Mouse (Mus musculus) megakaryocyte, embryonic 14.5 days (primary cell): ENCODE measurements at regions not wholly inside any gene's neighbourhood (a gene's known extent, or its start where the extent isn't known, plus 50 kb on each side); places are given as distances from the start of the nearest gene placed in this dataset.

Source experiments
- H3K27me3 ChIP-seq: replicated peaks from 2 replicates; pipeline ENCODE3; 2012; ENCODE audit warnings: inconsistent platforms
- H3K36me3 ChIP-seq: replicated peaks from 2 replicates; pipeline ENCODE3; 2012; ENCODE audit warnings: low read length, inconsistent platforms, mixed read lengths
- H3K4me1 ChIP-seq: 2 replicates; pipeline ENCODE4 v1.6.1; 2012; ENCODE audit warnings: inconsistent platforms
- H3K4me3 ChIP-seq: replicated peaks from 2 replicates; pipeline ENCODE3; 2012; ENCODE audit warnings: moderate library complexity, mild to moderate bottlenecking, inconsistent platforms
- H3K9me3 ChIP-seq: 2 replicates; pipeline ENCODE4 v1.6.1; 2012; ENCODE audit warnings: inconsistent platforms
- FLI1 ChIP-seq: IDR thresholded peaks from 2 replicates; pipeline ENCODE4 v1.6.1; 2012; ENCODE audit warnings: low read length, inconsistent platforms, mixed read lengths
- GATA1 ChIP-seq: IDR thresholded peaks from 3 replicates; pipeline ENCODE4 v1.6.1; 2012; ENCODE audit warnings: mixed read lengths, low read length, inconsistent platforms, borderline replicate concordance

GRCm38 (mm10) chr3:39130532-39130931 is 243.8 kb downstream of the Fat4 start:
- Histone ChIP-seq H3K36me3 (no peaks in the 10 kb centered on the region), H3K27me3 (no peaks in the 10 kb centered on the region), H3K4me3 (no peak overlapping the region), H3K9me3 (peaks cover 12% of the 10 kb centered on the region), H3K4me1 (no peaks in the 10 kb centered on the region)
- no peak for TF ChIP-seq GATA1
- TF ChIP-seq FLI1: no peak

DNA sequence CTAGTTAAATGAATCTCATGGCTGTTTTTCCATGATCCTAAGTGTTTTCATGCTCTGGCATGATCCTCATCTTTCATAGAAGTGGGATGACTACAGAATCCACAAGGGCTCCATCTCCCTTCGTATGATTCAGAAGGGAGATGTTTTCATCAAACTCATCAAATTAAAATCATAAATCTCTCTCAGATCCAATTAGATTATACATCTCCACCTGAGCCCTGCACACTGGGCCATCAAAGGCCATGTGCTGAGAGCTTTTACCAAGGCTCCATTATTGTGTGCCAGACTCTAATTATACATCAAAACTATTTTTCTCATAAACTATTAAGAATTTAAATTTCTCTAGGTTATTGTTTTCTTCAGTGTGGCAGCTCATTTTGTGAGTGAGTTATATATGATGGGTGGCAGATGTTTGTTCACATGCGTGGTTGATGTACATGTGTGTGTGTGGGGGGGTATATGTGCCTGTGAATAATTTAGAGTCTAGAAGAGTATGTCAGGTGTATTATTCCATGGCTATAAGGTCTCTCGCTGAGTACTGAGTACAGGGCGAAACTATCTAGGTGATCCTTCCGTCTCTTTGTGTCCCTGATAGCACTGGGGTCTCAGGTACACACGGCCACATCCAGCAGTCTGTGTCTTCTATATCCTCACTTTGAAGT is 278.4 kb downstream of the Fat4 start:
- no peak for TF ChIP-seq GATA1
- TF ChIP-seq FLI1: no peak
- Histone ChIP-seq H3K4me3 (no peak overlapping the region), H3K27me3 (no peaks in the 10 kb centered on the region)

DNA sequence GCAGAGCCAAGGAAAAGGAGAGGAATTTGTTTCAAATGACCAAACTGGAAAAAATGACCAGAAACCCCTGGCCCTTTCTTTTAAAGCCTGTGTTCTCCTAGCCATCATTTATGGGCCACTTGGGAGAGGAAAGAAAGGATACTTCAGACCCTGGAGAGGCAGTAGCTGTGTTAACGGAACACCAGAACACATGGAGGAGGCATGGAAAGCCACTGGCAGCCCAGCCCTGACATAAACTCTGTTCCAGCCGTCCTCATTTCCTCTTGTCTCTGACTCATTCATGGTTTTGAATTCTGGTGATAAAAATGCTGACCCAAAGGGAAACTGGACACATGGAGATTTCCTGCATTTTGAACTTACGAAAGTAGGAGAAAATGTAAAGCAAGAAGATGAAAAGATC is 295.9 kb downstream of the Fat4 start:
- Histone ChIP-seq H3K4me3 (no peak overlapping the region), H3K4me1 (no peaks in the 10 kb centered on the region), H3K36me3 (no peaks in the 10 kb centered on the region), H3K27me3 (no peaks in the 10 kb centered on the region), H3K9me3 (peaks cover 21% of the 10 kb centered on the region)
- TF ChIP-seq FLI1 (no peak), GATA1 (no peak)

More for the DNA sequence above, 278.4 kb downstream of the Fat4 start:
- peaks cover 3% of the 10 kb centered on the region; the same call in 1 of the 2 replicates for H3K9me3 ChIP-seq
- H3K4me1 ChIP-seq: no peaks in the 10 kb centered on the region
- H3K36me3 ChIP-seq: no peaks in the 10 kb centered on the region

GRCm38 (mm10) chr3:39195102-39195501 is 308.4 kb downstream of the Fat4 start:
- H3K9me3 ChIP-seq: peaks cover 27% of the 10 kb centered on the region
- H3K27me3 ChIP-seq: no peaks in the 10 kb centered on the region
- H3K4me1 ChIP-seq: no peaks in the 10 kb centered on the region
- no peak for TF ChIP-seq GATA1
- no peak for TF ChIP-seq FLI1
- H3K36me3 ChIP-seq: no peaks in the 10 kb centered on the region
- H3K4me3 ChIP-seq: no peak overlapping the region

DNA sequence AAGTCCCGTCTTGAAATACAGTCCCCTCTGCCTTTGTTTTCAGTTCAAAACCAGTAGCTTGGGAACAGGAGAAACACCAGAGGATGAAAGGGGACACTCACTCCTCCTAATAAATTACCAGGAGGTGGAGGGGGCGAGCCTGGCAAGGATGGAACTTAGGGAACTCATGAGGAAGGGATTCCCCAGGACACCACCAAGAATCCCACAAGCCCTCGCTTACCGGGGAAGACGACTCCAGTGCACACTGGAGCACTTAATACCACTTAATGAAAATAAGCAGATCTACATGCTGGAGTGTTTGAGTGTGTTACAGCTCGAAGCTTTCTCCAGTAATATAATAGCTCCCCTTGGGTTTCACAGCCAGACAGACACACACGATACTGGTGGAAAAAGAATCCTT is 315.9 kb downstream of the Fat4 start:
- Histone ChIP-seq H3K9me3 (peaks cover 15% of the 10 kb centered on the region), H3K4me1 (no peaks in the 10 kb centered on the region), H3K4me3 (no peak overlapping the region), H3K27me3 (no peaks in the 10 kb centered on the region), H3K36me3 (no peaks in the 10 kb centered on the region)
- no peak for TF ChIP-seq FLI1
- no peak for TF ChIP-seq GATA1

GRCm38 (mm10) chr3:39208651-39209050 is 321.9 kb downstream of the Fat4 start:
- no peak for TF ChIP-seq FLI1
- no peak for TF ChIP-seq GATA1
- Histone ChIP-seq H3K27me3 (no peaks in the 10 kb centered on the region), H3K36me3 (no peaks in the 10 kb centered on the region), H3K4me3 (no peak overlapping the region), H3K4me1 (no peaks in the 10 kb centered on the region), H3K9me3 (peaks cover 11% of the 10 kb centered on the region)

DNA sequence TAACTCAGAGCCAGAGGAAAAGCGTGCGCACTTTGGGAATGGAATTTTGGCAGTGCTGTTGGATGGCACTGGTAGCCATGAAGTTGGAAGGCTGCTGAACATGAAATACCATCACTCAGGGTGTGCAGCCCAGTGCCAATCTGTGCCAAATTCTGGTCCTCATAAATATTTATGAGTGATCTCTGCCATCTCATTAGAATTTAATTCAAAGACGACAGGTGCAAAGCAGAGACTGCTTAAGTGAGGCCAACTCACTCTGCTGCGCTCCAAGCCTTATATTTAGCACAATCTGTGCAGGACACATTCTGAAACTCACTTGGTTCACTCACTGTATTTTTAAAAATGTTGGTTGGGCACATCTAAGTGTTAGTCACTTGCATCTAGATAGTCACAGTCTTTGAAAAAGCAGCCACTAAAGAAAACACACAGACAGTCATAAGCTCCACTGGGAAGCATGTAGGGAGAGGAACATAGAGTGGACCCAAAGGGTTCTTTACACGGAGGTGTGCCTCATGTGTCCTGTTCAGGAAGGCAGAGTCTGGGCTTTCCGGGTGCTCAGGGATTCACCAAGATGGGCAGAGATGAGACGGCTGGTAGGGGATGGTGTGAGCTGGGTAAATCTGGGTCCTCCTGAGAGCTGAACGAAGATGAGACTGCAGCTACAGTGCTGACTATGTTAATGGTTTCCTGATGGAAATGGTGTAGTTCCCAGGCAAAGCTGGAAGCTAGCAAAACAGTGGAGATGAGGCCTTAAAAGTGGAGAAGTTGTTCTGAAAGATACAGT is 322.8 kb downstream of the Fat4 start:
- no peak for TF ChIP-seq FLI1
- no peak for TF ChIP-seq GATA1
- H3K9me3 ChIP-seq: peaks cover 7% of the 10 kb centered on the region
- H3K4me1 ChIP-seq: no peaks in the 10 kb centered on the region
- H3K27me3 ChIP-seq: no peaks in the 10 kb centered on the region
- H3K4me3 ChIP-seq: no peak overlapping the region
- H3K36me3 ChIP-seq: no peaks in the 10 kb centered on the region

GRCm38 (mm10) chr3:39211670-39212069 is 324.9 kb downstream of the Fat4 start:
- no peaks in the 10 kb centered on the region for H3K36me3 ChIP-seq
- no peaks in the 10 kb centered on the region for H3K4me1 ChIP-seq
- no peak overlapping the region for H3K4me3 ChIP-seq
- TF ChIP-seq GATA1 (no peak), FLI1 (no peak)
- H3K9me3 ChIP-seq: peaks cover 7% of the 10 kb centered on the region
- no peaks in the 10 kb centered on the region for H3K27me3 ChIP-seq

- Histone ChIP-seq H3K9me3 (0 out of 2 replicates have a peak, but pooled peaks cover 3% of the 10 kb centered on the region), H3K4me1 (no peaks in the 10 kb centered on the region), H3K4me3 (no peak overlapping the region), H3K36me3 (no peaks in the 10 kb centered on the region), H3K27me3 (no peaks in the 10 kb centered on the region)
- TF ChIP-seq FLI1: no peak
- TF ChIP-seq GATA1: no peak
Measured at GRCm38 (mm10) chr3:39220011-39220706, 333.4 kb downstream of the Fat4 start.

- TF ChIP-seq FLI1 (no peak), GATA1 (no peak)
- no peak overlapping the region for H3K4me3 ChIP-seq
- no peaks in the 10 kb centered on the region for H3K36me3 ChIP-seq
- 0 out of 2 replicates have a peak, but pooled peaks cover 3% of the 10 kb centered on the region for H3K9me3 ChIP-seq
- no peaks in the 10 kb centered on the region for H3K27me3 ChIP-seq
- no peaks in the 10 kb centered on the region for H3K4me1 ChIP-seq
Measured at GRCm38 (mm10) chr3:39220707-39221034, 333.9 kb downstream of the Fat4 start.
